Mouse (Mus musculus) activated CD4-positive, CD25-positive, alpha-beta regulatory T cell, adult 4 months (primary cell): ENCODE measurements around the gene Myt1l. TPM values are rescaled to one million over a fixed set of nuclear protein-coding genes. Genes with fewer than 3 reads are reported as not detected.

Experiments used
- ATAC-seq: one replicate; pipeline ENCODE4 v1.8.0; 2017
- polyA plus RNA-seq, 2 experiments: library from polyadenylated mRNA; unstranded; fragments of 100-300 nt; shearing (Covaris generic); gene quantifications; one replicate each; pipeline ENCODE4 v1.2.1; 2017

Myt1l gene
- polyA plus RNA-seq, 2 experiments from 2014 or later = not detected

DNA sequence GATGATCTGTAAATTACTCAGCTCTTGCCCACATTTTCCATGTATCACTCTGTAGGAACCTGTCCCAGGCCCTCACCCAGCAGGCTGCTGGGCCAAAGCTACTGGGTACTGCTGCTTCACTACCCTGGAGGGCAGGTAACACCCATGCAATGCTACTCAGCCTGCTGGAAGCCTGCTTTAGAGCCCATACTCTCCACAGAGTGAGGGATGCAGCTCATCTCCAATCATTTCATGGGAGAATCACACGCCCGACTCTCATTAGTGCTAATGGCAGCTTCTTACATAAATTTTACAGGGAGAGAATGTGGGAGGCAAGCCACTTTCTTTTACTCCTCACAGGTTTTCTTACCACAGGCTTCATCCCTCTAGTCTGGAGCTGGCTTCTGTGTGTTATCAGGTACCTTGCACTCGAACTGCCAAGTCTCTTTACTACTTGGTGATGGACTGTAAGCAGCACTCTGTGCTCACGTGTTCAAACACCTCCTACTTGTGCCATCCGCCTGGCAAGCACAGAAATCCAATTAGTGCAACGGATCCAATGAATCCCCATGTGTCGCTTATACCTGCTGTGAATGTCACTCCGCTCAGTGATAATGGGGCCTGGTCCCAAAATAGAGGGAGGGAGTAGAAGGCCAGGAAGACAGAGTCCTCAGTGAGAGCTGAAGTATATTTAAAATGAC, 212.3 kb downstream of the Myt1l start:
- no peak for ATAC-seq

DNA sequence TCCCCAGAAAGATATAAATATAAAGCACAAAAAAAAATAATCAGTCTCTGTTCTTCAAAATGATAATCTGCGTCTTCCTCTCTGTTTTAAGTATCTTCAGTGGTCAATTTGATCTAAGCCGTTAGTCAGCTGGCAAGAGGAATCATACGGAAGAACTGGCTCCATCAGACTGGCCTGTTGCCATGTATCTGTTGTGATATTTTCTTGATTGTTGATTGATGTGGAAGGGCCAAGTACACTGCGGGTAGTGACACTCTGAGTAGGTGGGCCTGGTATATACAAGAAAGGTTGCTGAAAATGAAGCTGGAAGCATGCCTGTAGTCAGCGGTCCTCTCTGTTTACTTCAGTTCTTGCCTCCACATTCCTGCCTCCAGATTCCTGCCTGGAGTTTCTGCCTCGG, 213.0 kb downstream of the Myt1l start:
- no peak for ATAC-seq

DNA sequence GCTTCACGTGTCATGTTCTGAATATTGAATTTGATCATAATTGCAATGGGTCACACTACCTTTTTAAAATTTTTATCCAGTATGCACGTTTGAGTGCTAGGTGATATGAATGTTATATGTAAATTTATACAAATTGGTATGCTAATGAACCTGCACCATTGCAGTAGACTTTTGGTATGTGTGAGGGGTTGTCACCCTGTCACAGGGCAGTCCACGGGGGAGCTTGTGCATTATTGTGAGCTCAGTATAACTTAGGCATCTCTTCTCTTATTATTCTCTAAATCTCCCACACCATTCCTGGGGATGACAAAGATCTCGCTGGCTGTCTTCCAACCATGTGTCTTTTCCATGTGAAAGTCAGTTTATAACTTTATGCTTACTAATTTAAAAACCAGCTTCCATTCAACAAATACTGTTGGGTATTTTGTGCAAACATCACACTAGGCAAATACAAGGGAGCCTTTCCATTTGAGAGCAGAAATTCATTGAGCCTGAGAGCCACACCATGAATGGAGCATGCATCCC, 222.5 kb downstream of the Myt1l start:
- ATAC-seq = no peak

DNA sequence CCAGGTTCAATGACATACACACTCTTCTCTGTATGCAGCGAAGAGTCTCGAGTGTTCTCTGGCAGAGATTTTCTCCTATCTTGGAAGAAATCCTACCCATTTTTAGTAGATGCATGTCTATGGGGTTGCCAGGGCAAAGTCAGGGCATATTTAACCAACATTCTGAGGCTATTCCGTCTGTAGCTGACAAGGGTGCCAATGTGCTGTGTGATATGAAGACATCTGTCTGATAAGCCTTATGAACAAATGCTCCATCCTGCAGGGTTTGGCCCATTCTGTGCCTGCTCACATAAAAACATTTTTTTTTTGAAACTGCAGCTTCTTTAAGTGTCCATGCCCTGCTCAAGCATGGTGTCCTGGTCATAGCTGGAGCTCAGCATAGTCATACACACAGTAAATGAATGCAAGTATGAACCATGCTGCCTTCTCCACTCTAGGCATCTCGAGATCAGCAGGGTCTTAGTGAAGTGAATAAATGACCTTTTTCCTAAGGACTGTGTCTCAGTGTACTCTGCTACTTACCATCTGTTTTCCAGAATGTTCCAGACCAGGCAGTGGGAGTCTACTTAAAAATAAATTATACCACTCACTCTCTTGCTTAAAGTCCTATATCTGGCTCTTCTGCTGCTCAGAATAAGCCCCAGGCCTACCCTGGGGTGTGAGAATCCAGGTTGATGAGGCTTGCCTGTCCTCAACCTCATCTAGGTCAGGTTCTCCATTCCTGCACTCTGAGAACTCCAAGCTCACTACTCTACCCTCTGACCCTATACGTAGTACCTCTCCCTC, 227.1 kb downstream of the Myt1l start:
- no peak for ATAC-seq

DNA sequence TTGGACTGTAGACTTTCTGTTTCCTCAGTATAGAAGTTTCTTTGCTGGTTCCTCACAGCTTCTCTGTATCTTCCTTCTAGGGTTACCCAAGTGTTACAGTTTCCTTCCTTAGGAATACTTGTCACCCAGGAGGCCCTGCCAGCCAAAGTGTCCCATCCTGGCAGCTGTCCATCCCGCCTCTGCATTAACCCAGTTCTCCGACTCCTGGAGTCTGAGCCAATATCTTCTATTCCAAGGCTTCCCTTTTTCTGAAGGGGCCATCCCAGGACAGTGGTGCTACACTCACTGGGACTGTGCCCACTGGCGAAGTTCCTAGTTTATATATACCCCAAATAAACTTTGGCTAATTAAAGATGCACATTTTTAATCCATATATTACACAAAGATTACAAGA, 227.7 kb downstream of the Myt1l start:
- no peak for ATAC-seq

DNA sequence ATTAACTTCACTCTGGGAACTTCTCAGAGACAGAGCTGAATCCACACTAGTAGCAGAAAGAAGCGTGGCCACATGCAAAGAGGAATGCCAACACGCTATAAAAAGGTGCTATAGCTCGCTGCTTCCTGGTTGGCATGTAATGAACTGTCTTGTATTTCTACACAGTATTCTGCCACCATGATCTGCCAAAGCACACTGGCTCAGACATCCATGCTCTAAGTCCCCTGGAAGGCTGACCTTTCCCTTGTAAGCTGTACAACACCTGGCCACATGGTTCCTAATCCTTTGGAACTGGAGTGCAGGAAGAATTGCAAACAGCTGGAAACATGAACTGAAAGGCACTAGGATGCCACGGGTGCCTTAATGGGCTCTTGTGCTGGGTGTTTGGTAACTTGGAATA, 232.4 kb downstream of the Myt1l start:
- no peak for ATAC-seq

DNA sequence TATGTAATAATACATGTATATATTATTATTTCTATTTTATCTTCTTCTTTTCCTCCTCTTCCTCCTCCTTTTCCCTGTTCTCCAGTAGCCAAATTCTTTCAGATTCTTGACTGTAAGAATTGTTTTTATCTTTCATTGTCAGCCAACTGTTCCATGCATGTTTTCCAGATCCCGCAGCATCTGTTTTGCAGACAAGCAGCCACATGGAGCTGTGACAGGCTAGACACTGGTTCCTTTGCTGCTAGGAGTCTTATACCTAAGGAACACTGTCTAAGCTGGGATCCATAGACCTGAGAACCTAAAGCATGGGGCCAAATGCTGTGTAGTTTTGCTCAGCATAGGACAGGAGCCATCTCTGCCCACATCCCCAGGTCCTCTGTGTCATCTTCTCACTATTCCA, 238.0 kb downstream of the Myt1l start:
- ATAC-seq = no peak

DNA sequence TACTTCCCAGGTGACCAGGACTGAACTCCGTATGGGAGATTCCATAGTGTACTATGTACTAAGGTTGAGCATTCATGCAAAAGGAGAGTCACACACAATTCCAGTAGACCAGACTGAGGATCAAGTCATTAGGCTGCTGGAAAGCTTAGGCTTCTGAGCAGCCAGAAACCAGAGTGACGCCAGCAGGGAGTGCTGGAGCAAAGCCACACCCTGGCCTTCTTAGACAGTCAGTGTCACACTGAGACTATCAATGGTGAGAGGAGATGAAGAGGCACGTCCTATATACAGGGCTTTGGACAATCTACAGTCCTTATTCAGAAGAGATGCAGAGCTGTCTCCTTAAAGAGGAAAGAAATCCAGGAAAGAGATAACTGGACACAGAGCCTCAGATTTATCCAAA, 243.6 kb downstream of the Myt1l start:
- ATAC-seq = no peak

DNA sequence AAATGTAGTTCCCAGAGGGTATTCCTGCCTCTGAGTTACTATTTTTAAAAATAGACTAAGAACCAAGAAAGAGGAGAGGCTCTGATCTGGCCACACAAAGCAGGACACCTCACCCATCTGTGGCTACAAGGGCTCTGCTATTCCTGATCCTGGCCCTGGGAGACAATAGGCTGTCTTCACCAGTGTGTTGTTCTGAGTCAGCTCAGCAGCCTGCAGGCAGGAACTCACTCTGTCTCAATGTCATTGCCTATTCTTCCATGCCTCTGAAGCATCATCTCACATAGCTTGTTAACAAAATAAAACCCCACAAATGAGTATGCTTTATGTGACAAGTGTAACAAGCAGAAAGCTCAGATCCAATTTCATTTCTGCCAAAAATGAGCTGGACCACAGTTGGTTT, 244.2 kb downstream of the Myt1l start:
- ATAC-seq = no peak

DNA sequence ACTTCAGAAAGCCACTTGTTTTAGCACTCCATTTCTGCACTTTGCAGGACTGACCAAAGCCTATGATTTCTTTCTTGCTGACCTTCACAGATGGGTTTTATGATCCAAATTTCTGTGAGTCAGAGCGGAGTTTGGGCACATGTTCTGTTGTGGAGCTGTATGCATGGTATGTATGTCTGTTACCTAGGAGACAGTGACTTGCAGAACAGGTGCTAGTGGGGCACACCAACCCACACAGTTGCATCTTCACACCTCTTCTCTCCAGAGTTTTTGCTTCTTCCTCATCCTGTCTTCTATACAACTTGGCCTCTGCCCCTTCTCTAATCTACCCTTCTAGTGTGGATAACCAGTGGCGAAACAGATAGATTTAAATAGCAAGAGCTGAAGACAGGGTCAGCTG, 250.7 kb downstream of the Myt1l start:
- no peak for ATAC-seq

DNA sequence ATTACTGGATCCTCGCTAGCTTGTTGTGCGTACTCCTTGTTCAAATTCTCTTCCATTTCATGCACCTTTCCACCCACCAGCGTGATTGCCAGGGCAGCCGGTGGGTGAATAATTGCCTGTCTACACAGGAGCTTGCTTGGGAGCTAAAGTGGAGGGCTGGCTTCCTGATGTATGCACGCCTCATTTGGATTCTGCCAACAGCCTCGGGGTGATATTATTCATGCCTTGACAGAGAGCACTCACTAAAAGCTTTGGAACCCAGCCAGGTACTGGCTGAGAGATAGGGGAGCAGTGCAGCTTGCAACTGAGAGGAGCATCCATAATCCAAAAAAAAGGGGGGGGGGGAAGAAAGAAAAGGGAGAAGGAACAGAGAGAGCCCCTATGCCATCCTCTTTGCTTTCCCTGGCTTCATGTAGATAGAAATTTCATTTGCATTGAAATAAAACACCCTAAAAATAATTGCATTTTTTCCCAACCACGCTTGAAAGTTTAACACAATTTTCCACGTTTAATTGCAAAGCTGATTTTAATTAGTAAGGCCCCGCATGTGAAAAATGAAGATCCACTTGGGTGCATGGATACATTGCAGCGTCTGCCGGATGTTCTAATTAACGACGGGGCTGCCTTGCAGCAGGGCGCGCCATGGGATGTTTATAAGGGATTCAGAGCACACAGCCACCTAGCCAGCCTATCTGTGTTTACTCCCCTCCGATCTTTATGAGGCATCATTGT, 261.3 kb downstream of the Myt1l start:
- no peak for ATAC-seq

DNA sequence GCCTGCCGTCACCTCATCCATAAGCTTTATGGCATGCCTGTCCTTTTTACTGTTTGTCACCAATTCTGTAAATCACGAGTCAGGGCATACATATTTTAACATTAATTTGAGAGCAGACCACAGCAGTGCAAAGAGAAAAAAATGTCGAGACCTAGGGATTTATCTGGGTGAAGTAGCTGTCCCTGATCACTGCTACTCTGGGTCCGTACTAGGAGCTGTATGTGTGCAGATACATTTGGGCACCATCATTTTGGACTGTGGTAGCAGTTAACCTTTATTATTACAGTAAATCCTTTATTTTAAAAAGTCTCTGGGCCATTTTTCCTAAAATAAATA, 261.8 kb downstream of the Myt1l start:
- no peak for ATAC-seq

DNA sequence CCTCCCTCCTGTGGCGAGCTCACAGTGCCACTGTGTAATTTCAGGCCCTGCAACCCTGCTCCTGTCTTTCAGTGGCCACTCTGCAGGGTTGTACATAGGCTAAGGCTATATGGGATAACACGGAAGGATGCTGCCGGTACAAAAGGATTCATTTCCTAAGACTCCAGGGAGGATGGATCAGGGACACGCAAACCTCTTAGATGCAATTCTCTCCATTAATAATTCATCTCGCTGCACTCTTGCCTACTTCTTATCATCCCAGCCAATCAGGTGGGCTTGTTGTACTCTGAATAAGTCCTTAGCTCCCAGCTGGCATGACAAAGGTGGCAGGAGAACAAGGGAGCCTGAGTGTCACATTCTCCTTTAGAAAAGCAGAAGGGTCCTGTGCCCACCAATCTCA, 264.8 kb downstream of the Myt1l start:
- ATAC-seq = no peak

DNA sequence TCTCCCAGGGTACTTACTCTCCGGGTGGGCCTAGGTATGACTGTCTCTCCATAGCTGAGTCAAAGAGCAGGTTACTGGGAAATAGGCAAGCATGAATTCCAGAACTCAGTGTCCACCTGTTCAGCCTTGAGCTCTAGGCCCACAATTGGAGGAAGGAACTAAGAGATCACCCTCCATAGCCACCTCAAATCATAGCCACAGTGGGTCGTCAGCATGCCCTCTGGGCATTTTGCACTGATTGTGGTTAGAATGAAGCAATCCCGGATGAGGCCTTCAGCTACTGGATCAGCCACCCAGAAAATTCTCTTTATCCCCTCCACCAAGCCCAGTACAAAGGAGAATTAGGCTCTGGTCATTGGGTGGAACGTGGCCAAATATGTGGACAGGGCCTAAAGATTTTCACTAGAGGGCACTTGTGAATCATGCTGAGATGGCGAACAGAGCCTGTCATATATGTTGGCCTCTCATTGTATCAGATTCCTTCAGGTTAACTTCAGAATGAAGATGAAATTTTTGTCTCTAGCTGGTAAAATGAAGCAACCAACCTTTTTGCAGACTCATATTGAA, 267.0 kb downstream of the Myt1l start:
- ATAC-seq = no peak

DNA sequence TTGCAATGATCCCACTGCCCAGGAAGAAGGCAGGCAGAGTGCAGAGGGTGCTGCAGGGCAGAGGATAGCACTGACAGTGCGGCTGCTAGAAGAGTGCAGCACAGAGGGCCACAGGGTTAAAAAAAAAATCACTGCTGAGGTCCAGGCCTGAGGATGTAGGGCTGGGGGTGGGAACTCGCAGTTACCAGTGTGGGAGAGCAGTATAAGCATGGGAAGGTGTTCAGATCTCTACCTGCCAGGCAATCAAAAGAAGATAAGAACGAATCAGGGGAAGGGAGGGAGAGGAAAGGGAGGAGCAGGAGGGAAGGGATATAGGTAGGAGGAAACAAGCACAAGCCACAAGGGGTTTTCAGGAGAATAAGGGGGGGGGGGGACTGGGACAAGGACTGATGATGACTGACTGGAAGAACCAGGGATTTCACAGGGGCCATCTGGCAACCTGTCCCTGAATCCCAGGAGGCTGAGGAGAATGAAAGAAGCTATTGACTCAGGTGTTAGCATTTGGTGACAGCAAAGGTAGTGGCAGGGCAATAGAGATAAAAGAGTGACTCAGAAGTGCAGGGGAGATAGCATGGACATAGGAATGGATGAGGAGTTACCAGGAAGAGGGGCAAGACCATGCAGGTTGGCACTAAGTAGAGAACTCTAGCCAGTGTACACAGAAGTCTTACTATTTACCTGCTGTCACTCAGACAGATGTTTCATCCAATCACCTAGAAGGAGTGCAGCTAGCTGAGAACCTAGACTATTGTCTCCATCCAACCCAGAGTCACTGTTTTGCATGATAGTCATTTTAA, 270.6 kb downstream of the Myt1l start:
- no peak for ATAC-seq

DNA sequence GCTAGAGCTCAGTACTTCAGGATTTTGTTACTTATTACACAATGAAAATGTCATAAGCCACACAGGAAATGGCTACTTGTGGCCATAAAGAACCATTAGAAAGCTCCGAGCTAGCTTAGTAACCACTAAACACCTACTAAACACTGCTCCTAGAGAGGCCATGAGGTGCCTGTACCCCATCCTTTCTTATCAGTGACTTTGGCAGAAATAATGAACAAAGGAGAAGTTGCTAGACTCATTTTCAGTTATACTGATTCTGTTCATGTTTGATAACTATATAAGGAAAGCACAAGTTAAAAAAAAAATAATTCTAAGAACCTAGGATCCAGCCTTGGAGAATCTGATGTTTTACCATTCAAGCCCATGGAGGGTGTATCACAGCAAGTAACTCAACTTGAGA, 278.2 kb downstream of the Myt1l start:
- ATAC-seq = no peak

DNA sequence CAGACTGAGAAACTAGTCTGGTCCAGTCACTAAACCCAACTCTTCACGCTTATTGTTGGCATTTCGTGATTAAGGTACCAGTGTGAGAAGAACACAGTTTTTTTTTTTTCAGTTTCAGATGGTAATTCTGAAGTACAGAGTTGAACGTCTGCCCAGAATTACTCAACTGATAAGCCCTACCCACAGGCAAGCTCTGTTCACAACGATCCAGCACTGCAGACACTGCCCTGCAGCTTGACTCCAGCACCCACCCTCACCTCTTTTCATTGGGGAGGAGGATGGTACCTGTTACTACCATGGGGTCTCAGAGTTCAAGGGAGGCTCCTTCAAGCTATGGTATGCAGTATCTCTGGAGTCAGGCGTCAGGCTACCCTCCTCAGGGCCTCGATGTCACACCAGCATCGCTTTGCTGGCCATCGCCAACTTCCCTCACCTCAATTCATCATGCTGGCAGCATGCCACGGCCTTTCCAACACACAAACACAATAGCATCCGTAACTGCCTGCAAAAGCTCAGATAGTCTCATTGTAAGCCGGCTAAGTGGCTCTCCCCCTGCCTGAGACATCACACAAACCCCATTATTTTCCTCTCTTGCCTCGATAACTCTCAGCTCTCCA, 281.5 kb downstream of the Myt1l start:
- ATAC-seq = no peak

DNA sequence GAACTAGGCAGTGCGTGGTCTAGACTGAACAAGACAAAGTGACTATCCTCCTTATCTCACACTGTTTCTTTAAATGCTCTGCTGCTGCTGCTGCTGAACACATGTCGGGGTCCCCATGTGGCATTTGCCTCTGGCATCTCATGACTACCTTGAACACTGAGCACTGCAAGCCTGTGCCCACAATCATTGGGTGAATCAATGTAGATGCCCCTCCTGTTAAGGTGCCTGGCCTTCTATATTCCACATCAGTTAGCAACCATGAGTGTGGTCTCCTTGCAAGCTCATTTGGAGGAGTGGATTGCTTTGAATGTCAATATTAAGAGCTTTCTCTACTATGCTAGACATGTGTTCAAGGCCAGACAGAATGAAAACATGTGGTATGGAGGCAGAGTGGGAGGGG, 287.3 kb downstream of the Myt1l start:
- ATAC-seq = no peak

DNA sequence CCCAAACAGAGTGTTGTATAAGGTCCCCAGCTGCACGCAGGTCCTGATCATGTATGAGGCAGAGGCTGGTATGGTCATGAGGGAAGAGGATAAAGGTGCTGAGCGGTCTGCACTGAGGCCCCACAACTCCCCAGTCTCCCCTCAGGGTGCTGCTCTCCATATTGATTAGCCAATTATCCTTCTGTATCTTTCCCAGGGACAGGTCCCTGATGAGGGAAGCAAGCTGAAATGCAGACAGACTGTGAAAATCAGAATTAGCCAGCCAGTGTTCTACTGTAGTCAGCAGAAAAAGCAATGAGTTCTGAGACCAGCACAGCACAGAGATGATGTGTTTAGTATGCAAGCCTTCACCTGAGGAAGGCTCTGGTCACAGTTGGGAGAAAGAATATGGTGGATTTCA, 287.9 kb downstream of the Myt1l start:
- no peak for ATAC-seq

DNA sequence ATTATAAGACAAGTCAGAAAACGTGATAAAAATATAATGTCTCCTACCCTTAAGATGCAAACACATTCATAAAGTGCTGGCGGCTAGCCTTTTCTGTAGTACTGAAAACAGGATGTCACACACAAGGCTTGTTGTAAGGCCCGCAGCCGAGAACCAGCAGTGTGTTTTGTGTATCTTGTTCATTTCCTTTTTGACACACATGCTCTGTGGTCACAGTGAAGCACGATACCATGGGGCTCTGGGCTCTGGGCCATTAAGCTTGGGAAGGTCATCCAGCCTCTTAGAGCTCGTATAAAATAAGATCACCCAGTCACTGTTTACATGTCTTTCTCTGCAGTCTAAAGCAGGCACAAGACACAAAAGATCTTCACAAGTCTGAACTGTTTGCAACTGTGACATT, 288.6 kb downstream of the Myt1l start:
- no peak for ATAC-seq

DNA sequence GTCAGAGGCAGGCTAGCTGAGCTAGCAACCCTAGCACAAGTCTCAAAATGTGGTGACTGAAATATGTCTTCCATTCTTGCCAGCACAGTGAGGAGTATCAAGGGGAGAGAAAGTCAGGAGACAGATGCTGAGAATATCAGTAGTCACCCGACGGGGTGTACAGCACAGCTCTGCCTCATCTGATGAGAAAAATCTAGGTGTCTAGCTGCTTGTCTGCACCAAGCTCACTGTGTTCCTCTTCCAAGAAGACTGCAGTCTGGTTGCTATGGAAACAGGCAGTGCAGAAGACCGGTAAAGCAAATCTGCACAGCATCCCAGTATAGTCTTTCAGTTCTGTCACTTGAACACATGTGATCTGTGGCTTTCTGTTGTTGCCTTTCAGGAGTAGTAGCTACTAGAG, 294.0 kb downstream of the Myt1l start:
- no peak for ATAC-seq

DNA sequence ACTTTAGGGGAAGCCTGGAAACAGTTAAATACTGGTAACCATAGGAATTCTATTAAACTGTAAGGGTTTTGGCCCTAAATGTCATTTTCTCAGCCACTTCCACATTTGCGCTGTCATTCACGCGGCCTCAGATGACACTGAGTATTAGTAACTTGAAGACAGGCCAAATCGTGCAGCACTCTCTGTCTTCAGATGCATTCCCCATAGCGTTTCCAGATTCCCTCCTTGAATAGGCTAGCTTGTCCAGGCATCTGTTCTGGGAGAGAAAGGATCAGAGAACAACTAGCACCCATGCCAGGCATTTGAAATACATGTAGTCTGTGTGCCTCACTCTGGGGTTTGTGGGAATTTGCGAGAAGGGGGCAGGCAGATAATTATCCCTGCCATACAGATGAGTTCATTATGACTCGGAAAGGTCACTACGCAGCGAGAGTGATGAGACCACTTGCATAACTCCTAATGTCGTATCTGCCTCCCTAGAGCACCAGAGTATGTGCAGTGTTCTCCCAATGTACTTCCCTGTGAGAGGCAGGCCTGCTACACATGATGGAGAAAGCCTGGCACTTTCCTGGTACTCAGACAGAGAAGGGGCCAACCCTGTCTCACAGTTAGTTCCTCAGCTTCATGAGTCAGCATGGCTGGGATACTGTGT, 295.7 kb downstream of the Myt1l start:
- no peak for ATAC-seq
